Mouse (Mus musculus): ENCODE results near the gene Abtb2.
A peak's percentile ranks its signal among the peaks of the same experiment; 100 is the strongest.

Gene Abtb2

GRCm38 (mm10) chr2:103687888-103688287 is 121.8 kb downstream of the Abtb2 start:
- DNase-seq (ENCODE audit: low spot score in 2 of 2) = no peak

- DNase-seq (ENCODE audit: low spot score in 2 of 2) = peak; percentile 32 to 42
These were observed 124.3 kb downstream of the Abtb2 start for GRCm38 (mm10) chr2:103690425-103690824.

- DNase-seq (ENCODE audit: low spot score in 2 of 2) = no peak
These were observed 124.7 kb downstream of the Abtb2 start for GRCm38 (mm10) chr2:103690828-103691227.

GRCm38 (mm10) chr2:103691278-103691677 is 125.2 kb downstream of the Abtb2 start:
- no peak for DNase-seq (ENCODE audit: low spot score in 2 of 2)

- no peak for DNase-seq (ENCODE audit: low spot score in 2 of 2)
These were observed 126.7 kb downstream of the Abtb2 start for GRCm38 (mm10) chr2:103692810-103693209.

GRCm38 (mm10) chr2:103694777-103695563 is 128.9 kb downstream of the Abtb2 start:
- no peak for DNase-seq (ENCODE audit: low spot score in 2 of 2)

GRCm38 (mm10) chr2:103696177-103696576 is 130.1 kb downstream of the Abtb2 start:
- no peak for DNase-seq (ENCODE audit: low spot score in 2 of 2)

- no peak for DNase-seq (ENCODE audit: low spot score in 2 of 2)
These were observed 134.4 kb downstream of the Abtb2 start for GRCm38 (mm10) chr2:103700514-103700913.

- no peak for DNase-seq (ENCODE audit: low spot score in 2 of 2)
These were observed 137.2 kb downstream of the Abtb2 start for GRCm38 (mm10) chr2:103703336-103703735.

- no peak for DNase-seq (ENCODE audit: low spot score in 2 of 2)
These were observed 137.8 kb downstream of the Abtb2 start for GRCm38 (mm10) chr2:103703865-103704264.

- no peak for DNase-seq (ENCODE audit: low spot score in 2 of 2)
These were observed 139.7 kb downstream of the Abtb2 start for GRCm38 (mm10) chr2:103705826-103706225.

GRCm38 (mm10) chr2:103706226-103706625 is 140.1 kb downstream of the Abtb2 start:
- DNase-seq (ENCODE audit: low spot score in 2 of 2) = peak; percentile 43 to 73

- DNase-seq (ENCODE audit: low spot score in 2 of 2) = no peak
These were observed 141.1 kb downstream of the Abtb2 start for GRCm38 (mm10) chr2:103707056-103707776.

GRCm38 (mm10) chr2:103710849-103711248 is 144.7 kb downstream of the Abtb2 start:
- DNase-seq (ENCODE audit: low spot score in 2 of 2) = no peak

- DNase-seq (ENCODE audit: low spot score in 2 of 2) = no peak
These were observed 147.7 kb downstream of the Abtb2 start for GRCm38 (mm10) chr2:103713831-103714230.

- DNase-seq (ENCODE audit: low spot score in 2 of 2) = no peak
These were observed 148.3 kb downstream of the Abtb2 start for GRCm38 (mm10) chr2:103714412-103714811.

- peak in 1 of 2 experiments; percentile 74 for DNase-seq (ENCODE audit: low spot score in 2 of 2)
These were observed 152.6 kb downstream of the Abtb2 start for GRCm38 (mm10) chr2:103718594-103719291.

- no peak for DNase-seq (ENCODE audit: low spot score in 2 of 2)
These were observed 153.2 kb downstream of the Abtb2 start for GRCm38 (mm10) chr2:103719292-103719646.

GRCm38 (mm10) chr2:103724521-103724920 is 158.4 kb downstream of the Abtb2 start:
- DNase-seq (ENCODE audit: low spot score in 2 of 2) = no peak

GRCm38 (mm10) chr2:103728027-103728540 is 162.0 kb downstream of the Abtb2 start:
- no peak for DNase-seq (ENCODE audit: low spot score in 2 of 2)

- peak; percentile 72 to 83 for DNase-seq (ENCODE audit: low spot score in 2 of 2)
These were observed 164.9 kb downstream of the Abtb2 start for GRCm38 (mm10) chr2:103730999-103731398.

- DNase-seq (ENCODE audit: low spot score in 2 of 2) = no peak
These were observed 165.3 kb downstream of the Abtb2 start for GRCm38 (mm10) chr2:103731423-103731822.
